Mouse (Mus musculus) hindbrain, embryonic 15.5 days (tissue): ENCODE measurements at regions not wholly inside any gene's neighbourhood (a gene's known extent, or its start where the extent isn't known, plus 50 kb on each side); places are given as distances from the start of the nearest gene placed in this dataset.

ENCODE experiments used
- ATAC-seq: fragments of 200-750 bp; cut with Nextera tagmentation; 2 replicates; pipeline ENCODE4 v1.8.0; 2017; ENCODE audit warnings: low read depth, moderate number of reproducible peaks, moderate TSS enrichment; ENCODE audit not compliant: low FRiP score
- H3K27ac ChIP-seq: fragments of 300-500 bp; sonication (generic); replicated peaks from 2 replicates; pipeline ENCODE4 v1.5.1; 2015; ENCODE audit warnings: mild to moderate bottlenecking, inconsistent platforms
- H3K27me3 ChIP-seq: fragments of 300-500 bp; sonication (generic); 2 replicates; pipeline ENCODE4 v1.6.1; 2015; ENCODE audit warnings: control low read depth, inconsistent platforms
- H3K36me3 ChIP-seq: fragments of 300-500 bp; sonication (generic); 2 replicates; pipeline ENCODE4 v1.6.1; 2015; ENCODE audit warnings: control low read depth, inconsistent platforms
- H3K4me1 ChIP-seq: fragments of 300-500 bp; sonication (generic); replicated peaks from 2 replicates; pipeline ENCODE4 v1.6.1; 2015; ENCODE audit warnings: control low read depth, inconsistent platforms
- H3K4me2 ChIP-seq: fragments of 300-500 bp; sonication (generic); 2 replicates; pipeline ENCODE4 v1.6.1; 2015; ENCODE audit warnings: moderate library complexity, mild to moderate bottlenecking, inconsistent platforms
- H3K4me3 ChIP-seq: fragments of 300-500 bp; sonication (generic); 2 replicates; pipeline ENCODE4 v1.5.1; 2015; ENCODE audit warnings: mild to moderate bottlenecking, inconsistent platforms
- H3K9ac ChIP-seq: fragments of 300-500 bp; sonication (generic); 2 replicates; pipeline ENCODE4 v1.6.1; 2015; ENCODE audit warnings: inconsistent platforms
- H3K9me3 ChIP-seq: fragments of 300-500 bp; sonication (generic); 2 replicates; pipeline ENCODE4 v1.6.1; 2016; ENCODE audit warnings: control low read depth, inconsistent platforms
- WGBS: fragments of 180-500 bp; shearing (Covaris S2); methylation state at CpG from one replicate; pipeline ENCODE4 v1.1.7; 2015; 5-methylcytosine and 5-hydroxymethylcytosine counted together

- ATAC-seq, result no peak
- Histone ChIP-seq H3K27ac (no peak overlapping the region), H3K4me3 (no peak overlapping the region), H3K9me3 (no peaks in the 10 kb centered on the region), H3K4me1 (no peaks in the 10 kb centered on the region), H3K27me3 (no peaks in the 10 kb centered on the region), H3K4me2 (no peak overlapping the region), H3K36me3 (no peaks in the 10 kb centered on the region), H3K9ac (no peak overlapping the region)
- 91% methylated on average over 2 of the region's 2 CpGs for WGBS
Measured at GRCm38 (mm10) chr6:55567521-55567920, 113.5 kb downstream of the Neurod6 start.

GRCm38 (mm10) chr6:55565260-55566209 lies 113.8 kb downstream of the Adcyap1r1 start:
- Histone ChIP-seq H3K4me3 (no peak overlapping the region), H3K27ac (no peak overlapping the region), H3K9me3 (no peaks in the 10 kb centered on the region), H3K27me3 (no peaks in the 10 kb centered on the region), H3K9ac (no peak overlapping the region), H3K36me3 (no peaks in the 10 kb centered on the region), H3K4me2 (no peak overlapping the region), H3K4me1 (no peaks in the 10 kb centered on the region)
- WGBS, result 70% methylated on average over 14 of the region's 14 CpGs
- ATAC-seq, result no peak

GRCm38 (mm10) chr6:55560606-55561005 lies 108.8 kb downstream of the Adcyap1r1 start:
- no peaks in the 10 kb centered on the region for H3K27me3 ChIP-seq
- H3K4me3 ChIP-seq, result no peak overlapping the region
- ATAC-seq, result no peak
- no peaks in the 10 kb centered on the region for H3K4me1 ChIP-seq
- H3K4me2 ChIP-seq, result no peak overlapping the region
- no peak overlapping the region for H3K27ac ChIP-seq
- H3K9ac ChIP-seq, result no peak overlapping the region
- no peaks in the 10 kb centered on the region for H3K36me3 ChIP-seq
- 62% methylated on average over 5 of the region's 5 CpGs for WGBS
- H3K9me3 ChIP-seq, result no peaks in the 10 kb centered on the region

- no peak overlapping the region for H3K27ac ChIP-seq
- H3K4me1 ChIP-seq, result no peaks in the 10 kb centered on the region
- H3K4me2 ChIP-seq, result no peak overlapping the region
- WGBS, result 91% methylated on average over 11 of the region's 11 CpGs
- no peaks in the 10 kb centered on the region for H3K36me3 ChIP-seq
- no peaks in the 10 kb centered on the region for H3K27me3 ChIP-seq
- no peak overlapping the region for H3K9ac ChIP-seq
- ATAC-seq, result no peak
- no peak overlapping the region for H3K4me3 ChIP-seq
- no peaks in the 10 kb centered on the region for H3K9me3 ChIP-seq
Measured at GRCm38 (mm10) chr6:55559797-55560196, 108.0 kb downstream of the Adcyap1r1 start.
